Mouse (Mus musculus) spleen, postnatal 0 days (tissue): ENCODE measurements around the gene Taar3. TPM values are rescaled to one million over a fixed set of nuclear protein-coding genes. Genes with fewer than 3 reads are reported as not detected.

Experiments used
- polyA plus RNA-seq: library from polyadenylated mRNA; unstranded; fragments of >200 nt; fragmentation: Nextera tagmentation; extraction: Ambion mirVana; gene quantifications from 2 replicates; pipeline ENCODE4 v1.2.1, GENCODE M21; 2015

Taar3 gene
- polyA plus RNA-seq = not detected in 2 replicates

DNA sequence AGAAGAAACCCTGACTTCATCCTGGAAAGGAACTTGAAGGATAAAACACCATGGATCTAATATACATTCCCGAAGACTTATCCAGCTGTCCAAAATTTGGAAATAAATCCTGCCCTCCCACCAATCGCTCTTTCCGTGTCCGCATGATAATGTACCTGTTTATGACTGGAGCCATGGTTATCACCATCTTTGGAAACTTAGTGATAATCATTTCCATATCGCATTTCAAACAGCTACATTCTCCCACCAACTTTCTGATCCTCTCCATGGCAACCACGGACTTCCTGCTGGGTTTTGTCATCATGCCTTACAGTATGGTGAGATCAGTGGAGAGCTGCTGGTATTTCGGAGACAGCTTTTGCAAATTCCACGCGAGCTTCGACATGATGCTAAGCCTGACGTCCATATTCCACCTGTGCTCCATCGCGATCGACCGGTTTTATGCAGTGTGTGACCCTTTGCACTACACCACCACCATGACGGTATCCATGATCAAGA lies at the start of gene Taar3:
Taar3 (plus strand) TSS at position 51 of the 498 bp plus-strand sequence.

GRCm38 (mm10) chr10:23920056-23920455 lies 29.3 kb upstream of the Taar3 start, which contains the start of gene Taar1:
Gene Taar1 (plus strand): TSS chr10:23920356.

DNA sequence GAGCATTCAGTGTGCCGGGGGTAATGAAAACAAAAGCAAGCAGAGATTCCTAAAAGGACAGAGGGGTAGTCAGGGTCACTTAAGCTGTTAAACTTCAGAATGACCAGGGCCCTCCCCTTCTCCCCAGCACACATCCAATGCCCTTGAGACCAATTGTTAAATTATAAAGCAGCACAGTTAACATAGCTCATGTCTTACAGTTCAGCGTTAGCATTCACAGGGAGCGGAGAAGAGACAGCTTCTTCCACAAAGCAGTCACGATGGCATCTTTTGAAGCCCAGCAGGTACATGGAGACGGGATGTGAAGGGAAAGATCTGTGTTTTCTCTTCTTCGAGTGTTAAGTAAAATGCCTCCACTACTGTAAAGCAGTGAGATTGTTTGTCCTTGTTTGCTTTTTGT lies 11.0 kb upstream of the Taar3 start, which contains the start of gene Taar2:
Taar2 (plus strand) TSS at position 261 of the 400 bp plus-strand sequence.

DNA sequence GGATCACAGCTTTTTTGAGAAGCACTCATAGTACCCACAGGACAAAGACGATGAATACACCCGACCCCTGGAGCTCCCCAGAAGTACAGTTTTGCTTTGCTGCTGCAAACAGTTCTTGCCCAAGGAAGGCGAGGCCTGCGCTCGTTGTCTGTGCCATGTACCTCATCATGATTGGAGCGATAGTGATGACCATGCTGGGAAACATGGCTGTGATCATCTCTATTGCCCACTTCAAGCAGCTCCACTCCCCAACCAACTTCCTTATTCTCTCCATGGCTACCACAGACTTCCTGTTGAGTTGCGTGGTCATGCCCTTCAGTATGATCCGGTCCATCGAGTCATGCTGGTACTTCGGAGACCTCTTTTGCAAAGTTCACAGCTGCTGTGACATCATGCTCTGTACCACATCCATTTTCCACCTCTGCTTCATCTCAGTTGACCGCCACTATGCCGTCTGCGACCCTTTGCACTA lies 11.1 kb downstream of the Taar3 start, which contains the start of gene Taar4:
Taar4 (plus strand) TSS at position 51 of the 472 bp plus-strand sequence.

DNA sequence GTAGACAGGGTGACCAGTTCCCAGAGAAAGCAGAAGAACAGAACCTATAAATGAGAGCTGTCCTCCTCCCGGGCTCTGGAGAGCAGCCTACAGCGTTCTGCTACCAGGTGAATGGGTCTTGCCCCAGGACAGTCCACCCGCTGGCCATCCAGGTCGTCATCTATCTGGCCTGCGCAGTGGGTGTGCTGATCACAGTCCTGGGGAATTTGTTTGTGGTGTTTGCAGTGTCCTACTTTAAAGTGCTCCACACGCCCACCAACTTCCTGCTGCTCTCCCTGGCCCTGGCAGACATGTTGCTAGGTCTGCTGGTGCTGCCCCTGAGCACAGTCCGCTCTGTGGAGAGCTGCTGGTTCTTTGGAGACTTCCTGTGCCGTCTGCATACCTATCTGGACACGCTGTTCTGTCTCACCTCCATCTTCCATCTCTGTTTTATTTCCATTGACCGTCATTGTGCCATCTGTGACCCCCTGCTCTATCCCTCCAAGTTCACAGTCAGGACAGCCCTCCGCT lies 21.4 kb downstream of the Taar3 start, which contains the start of gene Taar5:
Taar5 (plus strand) TSS at position 51 of the 510 bp plus-strand sequence.

GRCm38 (mm10) chr10:23985546-23985945 lies 36.2 kb downstream of the Taar3 start, which contains the start of gene Taar6:
Gene Taar6 (minus strand): TSS chr10:23985646.

GRCm38 (mm10) chr10:23993381-23993780 lies 44.0 kb downstream of the Taar3 start, which contains the start of gene Taar7a:
Gene Taar7a (minus strand): TSS chr10:23993481.

DNA sequence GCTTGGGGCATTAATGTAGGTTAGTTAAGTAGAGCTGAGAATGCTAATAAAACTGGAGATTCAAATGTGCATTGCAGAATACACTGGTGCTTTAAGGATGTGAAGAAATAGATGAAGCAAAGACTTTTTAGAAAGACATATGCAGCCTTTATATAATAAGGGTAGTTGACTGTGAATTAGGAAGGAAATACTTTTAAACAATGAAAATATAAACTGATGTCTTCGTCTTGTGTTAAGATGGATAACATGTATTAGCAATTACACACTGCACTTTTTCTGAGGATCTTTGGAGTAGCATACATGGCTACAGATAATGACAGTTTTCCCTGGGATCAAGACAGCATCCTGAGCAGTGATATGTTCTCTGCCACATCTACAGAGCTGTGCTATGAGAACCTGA lies 50.3 kb downstream of the Taar3 start, which contains the start of gene Taar7b:
Taar7b (plus strand) TSS at position 301 of the 400 bp plus-strand sequence.

Other genes starting within 250 kb of the Taar3 start
- gene Rps12, start 162.3 kb upstream of the Taar3 start, polyA plus RNA-seq = 299 and 304 TPM in 2 replicates
- 2.1 and 2.2 TPM in 2 replicates for gene Slc18b1, start 152.6 kb upstream of the Taar3 start, polyA plus RNA-seq
- 2.8 and 3.0 TPM in 2 replicates for gene Vnn3, start 98.1 kb upstream of the Taar3 start, polyA plus RNA-seq
- gene Vnn1, start 54.9 kb upstream of the Taar3 start, polyA plus RNA-seq = 0.97 and 1.1 TPM in 2 replicates
- not detected in 2 replicates for gene Taar1, start 29.2 kb upstream of the Taar3 start, polyA plus RNA-seq
- not detected in 2 replicates for gene Taar2, start 11.0 kb upstream of the Taar3 start, polyA plus RNA-seq
- gene Taar4, start 10.9 kb downstream of the Taar3 start, polyA plus RNA-seq = not detected in 2 replicates
- gene Taar5, start 21.1 kb downstream of the Taar3 start, polyA plus RNA-seq = not detected in 2 replicates
- gene Taar6, start 36.1 kb downstream of the Taar3 start, polyA plus RNA-seq = not detected in 2 replicates
- not detected in 2 replicates for gene Taar7a, start 43.9 kb downstream of the Taar3 start, polyA plus RNA-seq
- not detected in 2 replicates for gene Taar7b, start 50.4 kb downstream of the Taar3 start, polyA plus RNA-seq
- not detected in 2 replicates for gene Taar7d, start 77.7 kb downstream of the Taar3 start, polyA plus RNA-seq
- not detected in 2 replicates for gene Taar7e, start 88.1 kb downstream of the Taar3 start, polyA plus RNA-seq
- not detected in 2 replicates for gene Taar7f, start 100.0 kb downstream of the Taar3 start, polyA plus RNA-seq
- gene Taar8a, start 126.9 kb downstream of the Taar3 start, polyA plus RNA-seq = not detected in 2 replicates
- gene Taar8b, start 142.7 kb downstream of the Taar3 start, polyA plus RNA-seq = not detected in 2 replicates
- not detected in 2 replicates for gene Taar8c, start 152.4 kb downstream of the Taar3 start, polyA plus RNA-seq
- not detected in 2 replicates for gene Taar9, start 160.0 kb downstream of the Taar3 start, polyA plus RNA-seq
- gene Stx7, start 199.7 kb downstream of the Taar3 start, polyA plus RNA-seq = 33.8 and 42.4 TPM in 2 replicates